Comparison of ENCODE assay signal across 9 mouse cellular contexts in genomic region chr7:45181540-45181939, GRCm38 (mm10). TPM values are rescaled to one million over a fixed set of nuclear protein-coding genes. Genes with fewer than 3 reads are reported as not detected.
DNase-seq lines count a peak whose midpoint lies in the region; ATAC-seq and TF ChIP-seq lines count a peak whose summit lies in the region.
"Had no signal": no experiment of that assay in that cellular context is flagged by ENCODE, and none has a peak within 500 bp of the region (broad histone marks: within the 10 kb centered on the region; RNA-seq: fewer than 3 reads in every experiment).

No protein-coding gene starts in this region.

- H3K9ac ChIP-seq in embryonic facial prominence, embryonic 12.5 days = no peak overlapping the region
- H3K9ac ChIP-seq in midbrain, postnatal 0 days (replicated peaks; ENCODE audit: low read length, poor library complexity, severe bottlenecking) = no peak overlapping the region

- H3K36me3 ChIP-seq in heart, embryonic 10.5 days = no peaks in the 10 kb centered on the region
- H3K36me3 ChIP-seq in embryonic facial prominence, embryonic 12.5 days = no peaks in the 10 kb centered on the region
- no peaks in the 10 kb centered on the region for H3K36me3 ChIP-seq in midbrain, postnatal 0 days (ENCODE audit: insufficient read depth, low read length)

- WGBS in heart, embryonic 10.5 days = 6% methylated on average over 30 of the region's 35 CpGs
- WGBS in embryonic facial prominence, embryonic 12.5 days = 3% methylated on average over 35 of the region's 35 CpGs
- 4% methylated on average over 26 of the region's 35 CpGs for WGBS in midbrain, postnatal 0 days

- H3K9me3 ChIP-seq in heart, embryonic 10.5 days = no peaks in the 10 kb centered on the region
- no peaks in the 10 kb centered on the region for H3K9me3 ChIP-seq in embryonic facial prominence, embryonic 12.5 days
- H3K9me3 ChIP-seq in midbrain, postnatal 0 days (ENCODE audit: low read length) = no peaks in the 10 kb centered on the region

- DNase-seq in heart, embryonic 10.5 days (ENCODE audit: low spot score) = no peak
- no peak for DNase-seq in heart, adult 8-10 months (ENCODE audit: low spot score)
- peak; percentile 38 for DNase-seq in induced T-regulatory cell, adult 2 months (ENCODE audit: low read depth)
- peak; percentile 22 for DNase-seq in midbrain, postnatal 0 days (ENCODE audit: low spot score)
- no peak for DNase-seq in B cell, adult 2 months
- DNase-seq in urinary bladder, postnatal 25 days (ENCODE audit: low spot score) = no peak
- no peak for DNase-seq in thymus, postnatal 14 days

- H3K4me3 ChIP-seq in heart, embryonic 10.5 days = peak overlapping the region; percentile 49
- H3K4me3 ChIP-seq in embryonic facial prominence, embryonic 12.5 days = peak overlapping the region; percentile 4; the same call in 1 of the 2 replicates
- H3K4me3 ChIP-seq in midbrain, postnatal 0 days (ENCODE audit: low read depth, low read length) = peak overlapping the region; percentile 34

- peaks cover 28% of the 10 kb centered on the region for H3K4me1 ChIP-seq in heart, embryonic 10.5 days
- H3K4me1 ChIP-seq in embryonic facial prominence, embryonic 12.5 days = peaks cover 1% of the 10 kb centered on the region; the same call in 1 of the 2 replicates
- no peaks in the 10 kb centered on the region for H3K4me1 ChIP-seq in midbrain, postnatal 0 days (ENCODE audit: insufficient read depth, low read length)

- no peak for ATAC-seq in embryonic facial prominence, embryonic 12.5 days (ENCODE audit: insufficient number of reproducible peaks, insufficient read depth, low FRiP score, low TSS enrichment)
- ATAC-seq in midbrain, postnatal 0 days (ENCODE audit: low FRiP score) = 0 out of 2 replicates have a peak, but pooled peaks have one; percentile 8

- no peak overlapping the region for H3K4me2 ChIP-seq in embryonic facial prominence, embryonic 12.5 days (replicated peaks)
- peak overlapping the region; percentile 49 for H3K4me2 ChIP-seq in midbrain, postnatal 0 days (ENCODE audit: low read depth, low read length, poor library complexity, severe bottlenecking)

- H3K27me3 ChIP-seq in heart, embryonic 10.5 days (ENCODE audit: insufficient read depth, poor library complexity, severe bottlenecking) = peaks cover 100% of the 10 kb centered on the region
- peaks cover 95% of the 10 kb centered on the region for H3K27me3 ChIP-seq in embryonic facial prominence, embryonic 12.5 days
- H3K27me3 ChIP-seq in midbrain, postnatal 0 days (ENCODE audit: insufficient read depth, low read length) = peaks cover 76% of the 10 kb centered on the region

- H3K27ac ChIP-seq in heart, embryonic 10.5 days = no peak overlapping the region
- no peak overlapping the region for H3K27ac ChIP-seq in embryonic facial prominence, embryonic 12.5 days
- H3K27ac ChIP-seq in midbrain, postnatal 0 days (ENCODE audit: low read depth, low read length) = no peak overlapping the region

- TF ChIP-seq CTCF in midbrain, postnatal 0 days (IDR thresholded peaks at IDR 0.05) = peak; percentile 35; the same call in 1 of the 2 replicates

RNA-seq across cellular contexts. Expression of gene Pth2, which starts 0.7 kb away (rescaled TPM):
- 0.41 TPM in 1 of 2 replicates, not detected in the other for polyA plus RNA-seq in heart, embryonic 10.5 days (2016; fragmentation: Nextera tagmentation; extraction: Ambion mirVana)
- total RNA-seq in heart, adult 8-10 months (2022) = not detected
- not detected in 2 replicates for polyA plus RNA-seq in embryonic facial prominence, embryonic 12.5 days (2016; fragmentation: Nextera tagmentation; extraction: Ambion mirVana)
- not detected in 2 replicates for total RNA-seq in midbrain, postnatal 0 days (2014; rRNA removed)
- polyA plus RNA-seq in midbrain, postnatal 0 days (2015; fragmentation: Nextera tagmentation; extraction: Ambion mirVana) = 0.93 and 1.3 TPM in 2 replicates
- total RNA-seq: neutrophil, adult 5-6 weeks had no signal

RNA-seq across cellular contexts. Expression of gene Gfy, which starts 2.2 kb away (rescaled TPM):
- not detected in 2 replicates for polyA plus RNA-seq in heart, embryonic 10.5 days (2016; fragmentation: Nextera tagmentation; extraction: Ambion mirVana)
- not detected for total RNA-seq in heart, adult 8-10 months (2022)
- polyA plus RNA-seq in embryonic facial prominence, embryonic 12.5 days (2016; fragmentation: Nextera tagmentation; extraction: Ambion mirVana) = 0.39 and 0.56 TPM in 2 replicates
- not detected in 2 replicates for total RNA-seq in midbrain, postnatal 0 days (2014; rRNA removed)
- polyA plus RNA-seq in midbrain, postnatal 0 days (2015; fragmentation: Nextera tagmentation; extraction: Ambion mirVana) = 0.11 and 0.51 TPM in 2 replicates
- total RNA-seq: neutrophil, adult 5-6 weeks had no signal

RNA-seq across cellular contexts. Expression of gene Slc17a7, which starts 17.8 kb away (rescaled TPM):
- polyA plus RNA-seq in heart, embryonic 10.5 days (2016; fragmentation: Nextera tagmentation; extraction: Ambion mirVana) = 0.76 and 1.4 TPM in 2 replicates
- 10 to 100 TPM; 32.0 to 50.7 (median 41.1) TPM for total RNA-seq in heart, adult 8-10 months (2022)
- polyA plus RNA-seq in embryonic facial prominence, embryonic 12.5 days (2016; fragmentation: Nextera tagmentation; extraction: Ambion mirVana) = 0.73 and 0.79 TPM in 2 replicates
- total RNA-seq in midbrain, postnatal 0 days (2014; rRNA removed) = 1.9 and 2.5 TPM in 2 replicates
- polyA plus RNA-seq in midbrain, postnatal 0 days (2015; fragmentation: Nextera tagmentation; extraction: Ambion mirVana) = 0.95 and 0.96 TPM in 2 replicates
- total RNA-seq: neutrophil, adult 5-6 weeks had no signal

RNA-seq across cellular contexts. Expression of gene Ccdc155, which starts 23.2 kb away (rescaled TPM):
- polyA plus RNA-seq in heart, embryonic 10.5 days (2016; fragmentation: Nextera tagmentation; extraction: Ambion mirVana) = 0.69 and 0.88 TPM in 2 replicates
- total RNA-seq in heart, adult 8-10 months (2022) = not detected
- 0.94 and 1.7 TPM in 2 replicates for polyA plus RNA-seq in embryonic facial prominence, embryonic 12.5 days (2016; fragmentation: Nextera tagmentation; extraction: Ambion mirVana)
- total RNA-seq in midbrain, postnatal 0 days (2014; rRNA removed) = 0.24 and 0.38 TPM in 2 replicates
- polyA plus RNA-seq in midbrain, postnatal 0 days (2015; fragmentation: Nextera tagmentation; extraction: Ambion mirVana) = 0.32 and 0.50 TPM in 2 replicates

RNA-seq across cellular contexts. Expression of gene Aldh16a1, which starts 27.2 kb away (rescaled TPM):
- 45.2 and 45.7 TPM in 2 replicates for polyA plus RNA-seq in heart, embryonic 10.5 days (2016; fragmentation: Nextera tagmentation; extraction: Ambion mirVana)
- 10 to 100 TPM; 24.9 to 36.9 (median 29.2) TPM for total RNA-seq in heart, adult 8-10 months (2022)
- 43.8 and 45.2 TPM in 2 replicates for polyA plus RNA-seq in embryonic facial prominence, embryonic 12.5 days (2016; fragmentation: Nextera tagmentation; extraction: Ambion mirVana)
- total RNA-seq in midbrain, postnatal 0 days (2014; rRNA removed) = 18.9 and 22.0 TPM in 2 replicates
- 12.9 and 15.2 TPM in 2 replicates for polyA plus RNA-seq in midbrain, postnatal 0 days (2015; fragmentation: Nextera tagmentation; extraction: Ambion mirVana)

Comparison
In these comparisons a context has a peak if more than half of its experiments do, and no peak if none do; other contexts are left out.
1. DNase-seq: peak in induced T-regulatory cell, adult 2 months (single experiment) and midbrain, postnatal 0 days (single experiment); none in heart, embryonic 10.5 days (single experiment), heart, adult 8-10 months (single experiment), B cell, adult 2 months (0 of 2), urinary bladder, postnatal 25 days (single experiment) and thymus, postnatal 14 days (single experiment).
2. Peak in every context shown above with its lines, with median percentiles within 50 percentile points of each other: H3K4me3 ChIP-seq.